Mouse (Mus musculus) heart, adult 2 months (tissue): Measurements from ENCODE around the gene Smap1. TPM values are rescaled to one million over a fixed set of nuclear protein-coding genes. Genes with fewer than 3 reads are reported as not detected.

Experiments used
- DNase-seq, 2 experiments: peaks; one replicate each; pipeline ENCODE4 v3.0.0; 2021
- H3K27ac ChIP-seq: fragments of 200-600 bp; 2 replicates; pipeline ENCODE4 v1.8.1; 2022
- H3K27me3 ChIP-seq: fragments of 200-500 bp; 2 replicates; pipeline ENCODE4 v1.6.1; 2012; ENCODE audit warnings: mild to moderate bottlenecking, low read length, inconsistent platforms, mixed read lengths; ENCODE audit not compliant: control insufficient read depth, insufficient read depth
- H3K36me3 ChIP-seq: fragments of 200-500 bp; 2 replicates; pipeline ENCODE4 v1.6.1; 2012; ENCODE audit warnings: low read length, inconsistent platforms; ENCODE audit not compliant: control insufficient read depth, insufficient read depth
- H3K4me1 ChIP-seq: fragments of 200-500 bp; 2 replicates; pipeline ENCODE4 v1.6.1; 2011; ENCODE audit warnings: low read length; ENCODE audit not compliant: control insufficient read depth, insufficient read depth
- H3K4me3 ChIP-seq: fragments of 200-600 bp; 2 replicates; pipeline ENCODE4 v1.8.1; 2022
- H3K79me2 ChIP-seq: fragments of 200-500 bp; replicated peaks from 2 replicates; pipeline ENCODE4 v1.6.1; 2012; ENCODE audit warnings: mild to moderate bottlenecking, inconsistent platforms, low read length, moderate library complexity, mixed read lengths; ENCODE audit not compliant: control insufficient read depth, insufficient read depth
- H3K9ac ChIP-seq: fragments of 200-500 bp; 2 replicates; pipeline ENCODE4 v1.6.1; 2012; ENCODE audit warnings: low read depth, mild to moderate bottlenecking, control low read depth, inconsistent platforms, low read length, mixed read lengths
- CTCF ChIP-seq: fragments of 200-600 bp; IDR thresholded peaks from 2 replicates; pipeline ENCODE4 v1.8.1; 2022; ENCODE audit warnings: antibody characterized with exemption, mild to moderate bottlenecking, moderate library complexity
- EP300 ChIP-seq: fragments of 200-500 bp; IDR thresholded peaks from 2 replicates; pipeline ENCODE4 v1.6.1; 2011; ENCODE audit warnings: low read depth, low read length, control low read depth; ENCODE audit not compliant: insufficient read depth
- POLR2A ChIP-seq: fragments of 200-500 bp; IDR thresholded peaks from 2 replicates; pipeline ENCODE4 v1.6.1; 2011; ENCODE audit warnings: mild to moderate bottlenecking, low read depth, low read length, control low read depth; ENCODE audit not compliant: insufficient read depth
- WGBS: fragments of 180-500 bp; shearing (Covaris S2); methylation state at CpG from one replicate; pipeline ENCODE4 v1.1.7; 2018; 5-methylcytosine and 5-hydroxymethylcytosine counted together
- intact Hi-C: fragments of 180-260 bp; cut with DNase I; formaldehyde crosslinking; loops from one replicate; pipeline ENCODE4 v1.15.1; 2025
- polyA plus RNA-seq: library from polyadenylated mRNA; depleted of rRNA; stranded (reverse); fragments of >200 nt; gene quantifications from 2 replicates; pipeline ENCODE4 v1.2.3, GENCODE M21; 2012
- total RNA-seq, 2 experiments: library from RNA; stranded (reverse); gene quantifications; 2 replicates each; pipeline ENCODE4 v1.2.3; 2021

Smap1 gene
- total and polyA plus RNA-seq, 3 experiments, result 19.1 to 21.6 (median 20.0) TPM

GRCm38 (mm10) chr1:23892072-23892471 is 30.0 kb downstream of the Smap1 start:
- H3K27me3 ChIP-seq, result no peaks in the 10 kb centered on the region
- peaks cover 2% of the 10 kb centered on the region for H3K79me2 ChIP-seq
- peaks cover 4% of the 10 kb centered on the region for H3K36me3 ChIP-seq
- H3K27ac ChIP-seq, result no peak overlapping the region
- 37% methylated on average over 1 of the region's 1 CpGs for WGBS
- no peak for DNase-seq
- H3K4me1 ChIP-seq, result peaks cover 5% of the 10 kb centered on the region; the same call in 1 of the 2 replicates
- intact Hi-C loops, result no loop called here
- no peak overlapping the region for H3K4me3 ChIP-seq
- TF ChIP-seq EP300, result no peak
- no peak for TF ChIP-seq POLR2A
- TF ChIP-seq CTCF, result no peak
- no peak overlapping the region for H3K9ac ChIP-seq

GRCm38 (mm10) chr1:23884914-23885313 is 37.2 kb downstream of the Smap1 start:
- intact Hi-C loops, result no loop called here
- WGBS, result 97% methylated on average over 7 of the region's 7 CpGs
- no peaks in the 10 kb centered on the region; the same call in none of the 2 replicates for H3K4me1 ChIP-seq
- no peaks in the 10 kb centered on the region; the same call in 1 of the 2 replicates for H3K79me2 ChIP-seq
- H3K36me3 ChIP-seq, result peaks cover 3% of the 10 kb centered on the region
- TF ChIP-seq POLR2A (no peak), CTCF (no peak), EP300 (no peak)
- H3K27me3 ChIP-seq, result no peaks in the 10 kb centered on the region
- H3K27ac ChIP-seq, result no peak overlapping the region
- DNase-seq, result no peak
- no peak overlapping the region for H3K4me3 ChIP-seq
- H3K9ac ChIP-seq, result no peak overlapping the region

GRCm38 (mm10) chr1:23884087-23884668 is 37.9 kb downstream of the Smap1 start:
- H3K4me3 ChIP-seq, result no peak overlapping the region
- TF ChIP-seq POLR2A (no peak), EP300 (no peak), CTCF (no peak)
- H3K4me1 ChIP-seq, result no peaks in the 10 kb centered on the region; the same call in none of the 2 replicates
- DNase-seq, result no peak
- H3K27me3 ChIP-seq, result no peaks in the 10 kb centered on the region
- no peak overlapping the region for H3K27ac ChIP-seq
- H3K79me2 ChIP-seq, result no peaks in the 10 kb centered on the region; the same call in 1 of the 2 replicates
- 88% methylated on average over 2 of the region's 2 CpGs for WGBS
- H3K36me3 ChIP-seq, result peaks cover 3% of the 10 kb centered on the region
- no peak overlapping the region for H3K9ac ChIP-seq
- intact Hi-C loops, result no loop called here

GRCm38 (mm10) chr1:23882681-23883080 is 39.4 kb downstream of the Smap1 start:
- H3K9ac ChIP-seq, result no peak overlapping the region
- H3K79me2 ChIP-seq, result no peaks in the 10 kb centered on the region; the same call in none of the 2 replicates
- intact Hi-C loops, result no loop called here
- no peak for DNase-seq
- H3K4me1 ChIP-seq, result no peaks in the 10 kb centered on the region; the same call in none of the 2 replicates
- peaks cover 3% of the 10 kb centered on the region for H3K36me3 ChIP-seq
- WGBS, result 100% methylated on average over 1 of the region's 1 CpGs
- no peak overlapping the region for H3K27ac ChIP-seq
- TF ChIP-seq EP300 (no peak), CTCF (no peak), POLR2A (no peak)
- no peak overlapping the region for H3K4me3 ChIP-seq
- no peaks in the 10 kb centered on the region for H3K27me3 ChIP-seq

- Histone ChIP-seq H3K27ac (no peak overlapping the region), H3K4me1 (peaks cover 2% of the 10 kb centered on the region), H3K4me3 (no peak overlapping the region), H3K79me2 (0 out of 2 replicates have a peak, but pooled peaks cover 1% of the 10 kb centered on the region), H3K27me3 (no peaks in the 10 kb centered on the region), H3K36me3 (peaks cover 2% of the 10 kb centered on the region; the same call in 1 of the 2 replicates), H3K9ac (no peak overlapping the region)
- 98% methylated on average over 1 of the region's 1 CpGs for WGBS
- TF ChIP-seq POLR2A (no peak), EP300 (no peak), CTCF (no peak)
- intact Hi-C loops, result no loop called here
- DNase-seq, result no peak
Observed at GRCm38 (mm10) chr1:23872194-23872593, 49.9 kb downstream of the Smap1 start.

GRCm38 (mm10) chr1:23867350-23867862 is 54.7 kb downstream of the Smap1 start:
- H3K4me3 ChIP-seq, result no peak overlapping the region
- intact Hi-C loops, result no loop called here
- no peaks in the 10 kb centered on the region for H3K79me2 ChIP-seq
- H3K27me3 ChIP-seq, result no peaks in the 10 kb centered on the region
- TF ChIP-seq CTCF (no peak), EP300 (no peak), POLR2A (no peak)
- no peak overlapping the region for H3K9ac ChIP-seq
- H3K36me3 ChIP-seq, result no peaks in the 10 kb centered on the region; the same call in 1 of the 2 replicates
- H3K27ac ChIP-seq, result no peak overlapping the region
- 56% methylated on average over 2 of the region's 2 CpGs for WGBS
- DNase-seq, result no peak
- peaks cover 3% of the 10 kb centered on the region for H3K4me1 ChIP-seq
